Mouse (Mus musculus) heart, embryonic 16.5 days (tissue): ENCODE results near the gene Otof. TPM values are rescaled to one million over a fixed set of nuclear protein-coding genes. Genes with fewer than 3 reads are reported as not detected.

Experiments used
- ATAC-seq: fragments of 200-750 bp; cut with Nextera tagmentation; replicated peaks from 2 replicates; pipeline ENCODE4 v1.8.0; 2017; ENCODE audit warnings: moderate number of reproducible peaks; ENCODE audit not compliant: insufficient read depth, low FRiP score; ENCODE audit errors: extremely low read depth
- H3K27ac ChIP-seq: fragments of 300-500 bp; sonication (generic); 2 replicates; pipeline ENCODE4 v1.5.1; 2014; ENCODE audit warnings: mild to moderate bottlenecking, low read length, control low read depth, moderate library complexity
- H3K27me3 ChIP-seq: fragments of 300-500 bp; sonication (generic); 2 replicates; pipeline ENCODE4 v1.6.1; 2014; ENCODE audit warnings: low read length, mixed read lengths; ENCODE audit not compliant: control insufficient read depth, insufficient read depth
- H3K36me3 ChIP-seq: fragments of 300-500 bp; sonication (generic); 2 replicates; pipeline ENCODE4 v1.6.1; 2014; ENCODE audit not compliant: control insufficient read depth, insufficient read depth
- H3K4me1 ChIP-seq: fragments of 300-500 bp; sonication (generic); 2 replicates; pipeline ENCODE4 v1.6.1; 2014; ENCODE audit warnings: low read length, mixed read lengths; ENCODE audit not compliant: control insufficient read depth, insufficient read depth
- H3K4me2 ChIP-seq: fragments of 300-500 bp; sonication (generic); 2 replicates; pipeline ENCODE4 v1.6.1; 2014; ENCODE audit warnings: low read depth, mild to moderate bottlenecking, control low read depth, low read length
- H3K4me3 ChIP-seq: fragments of 300-500 bp; sonication (generic); 2 replicates; pipeline ENCODE4 v1.5.1; 2014; ENCODE audit warnings: mild to moderate bottlenecking, control low read depth, low read length
- H3K9ac ChIP-seq: fragments of 300-500 bp; sonication (generic); 2 replicates; pipeline ENCODE4 v1.6.1; 2014; ENCODE audit warnings: low read length, control low read depth
- H3K9me3 ChIP-seq: fragments of 300-500 bp; sonication (generic); replicated peaks from 2 replicates; pipeline ENCODE4 v1.6.1; 2016; ENCODE audit warnings: low read length; ENCODE audit not compliant: control insufficient read depth
- WGBS: fragments of 180-500 bp; shearing (Covaris S2); extraction: QIAGEN DNeasy Blood & Tissue Kit; methylation state at CpG from one replicate; pipeline ENCODE4 v1.1.7; 2014; 5-methylcytosine and 5-hydroxymethylcytosine counted together
- polyA plus RNA-seq: library from polyadenylated mRNA; unstranded; fragments of >200 nt; fragmentation: Nextera tagmentation; extraction: Ambion mirVana; gene quantifications from 2 replicates; pipeline ENCODE4 v1.2.1, GENCODE M21; 2015

Gene Otof
- polyA plus RNA-seq, 1 experiment from 2014 or later, result 0.17 TPM

GRCm38 (mm10) chr5:30369426-30369825, 92.3 kb downstream of the Otof start:
- no peaks in the 10 kb centered on the region for H3K9me3 ChIP-seq
- H3K4me2 ChIP-seq, result no peak overlapping the region
- H3K9ac ChIP-seq, result no peak overlapping the region
- no peak overlapping the region for H3K4me3 ChIP-seq
- ATAC-seq, result no peak
- H3K36me3 ChIP-seq, result no peaks in the 10 kb centered on the region
- 56% methylated on average over 5 of the region's 5 CpGs for WGBS
- no peaks in the 10 kb centered on the region for H3K27me3 ChIP-seq
- H3K27ac ChIP-seq, result no peak overlapping the region
- no peaks in the 10 kb centered on the region for H3K4me1 ChIP-seq

GRCm38 (mm10) chr5:30367405-30367804, 94.3 kb downstream of the Otof start:
- ATAC-seq, result no peak
- no peak overlapping the region for H3K4me3 ChIP-seq
- H3K27me3 ChIP-seq, result no peaks in the 10 kb centered on the region
- H3K4me1 ChIP-seq, result no peaks in the 10 kb centered on the region
- H3K27ac ChIP-seq, result no peak overlapping the region
- H3K36me3 ChIP-seq, result no peaks in the 10 kb centered on the region
- 83% methylated on average over 8 of the region's 8 CpGs for WGBS
- H3K9me3 ChIP-seq, result no peaks in the 10 kb centered on the region
- H3K9ac ChIP-seq, result no peak overlapping the region
- no peak overlapping the region for H3K4me2 ChIP-seq

GRCm38 (mm10) chr5:30358436-30359099, 103.2 kb downstream of the Otof start:
- 80% methylated on average over 10 of the region's 10 CpGs for WGBS
- H3K9ac ChIP-seq, result no peak overlapping the region
- H3K4me2 ChIP-seq, result no peak overlapping the region
- H3K27me3 ChIP-seq, result no peaks in the 10 kb centered on the region
- H3K27ac ChIP-seq, result no peak overlapping the region
- H3K4me3 ChIP-seq, result no peak overlapping the region
- H3K4me1 ChIP-seq, result 0 out of 2 replicates have a peak, but pooled peaks cover 3% of the 10 kb centered on the region
- no peaks in the 10 kb centered on the region for H3K9me3 ChIP-seq
- ATAC-seq, result no peak
- H3K36me3 ChIP-seq, result no peaks in the 10 kb centered on the region

GRCm38 (mm10) chr5:30356647-30357046, 105.1 kb downstream of the Otof start:
- Histone ChIP-seq H3K4me3 (no peak overlapping the region), H3K36me3 (no peaks in the 10 kb centered on the region), H3K9me3 (no peaks in the 10 kb centered on the region), H3K27me3 (no peaks in the 10 kb centered on the region), H3K4me2 (no peak overlapping the region), H3K27ac (no peak overlapping the region), H3K4me1 (0 out of 2 replicates have a peak, but pooled peaks cover 3% of the 10 kb centered on the region), H3K9ac (no peak overlapping the region)
- 76% methylated on average over 7 of the region's 7 CpGs for WGBS
- ATAC-seq, result no peak

- Histone ChIP-seq H3K9me3 (no peaks in the 10 kb centered on the region), H3K4me1 (0 out of 2 replicates have a peak, but pooled peaks cover 3% of the 10 kb centered on the region), H3K27me3 (no peaks in the 10 kb centered on the region), H3K4me2 (no peak overlapping the region), H3K36me3 (no peaks in the 10 kb centered on the region), H3K27ac (no peak overlapping the region), H3K4me3 (no peak overlapping the region), H3K9ac (no peak overlapping the region)
- ATAC-seq, result no peak
- WGBS, result 54% methylated on average over 14 of the region's 14 CpGs
These were observed 106.1 kb downstream of the Otof start for GRCm38 (mm10) chr5:30355559-30356159.

GRCm38 (mm10) chr5:30355114-30355513, 106.6 kb downstream of the Otof start:
- H3K4me2 ChIP-seq, result no peak overlapping the region
- 0 out of 2 replicates have a peak, but pooled peaks cover 3% of the 10 kb centered on the region for H3K4me1 ChIP-seq
- no peaks in the 10 kb centered on the region for H3K27me3 ChIP-seq
- H3K9me3 ChIP-seq, result no peaks in the 10 kb centered on the region
- H3K9ac ChIP-seq, result no peak overlapping the region
- ATAC-seq, result no peak
- 75% methylated on average over 7 of the region's 7 CpGs for WGBS
- no peak overlapping the region for H3K4me3 ChIP-seq
- H3K36me3 ChIP-seq, result no peaks in the 10 kb centered on the region
- no peak overlapping the region for H3K27ac ChIP-seq

- 50% methylated on average over 3 of the region's 3 CpGs for WGBS
- H3K36me3 ChIP-seq, result no peaks in the 10 kb centered on the region
- no peak overlapping the region for H3K4me2 ChIP-seq
- no peak overlapping the region for H3K9ac ChIP-seq
- ATAC-seq, result peak; percentile 53; the same call in 1 of the 2 replicates
- H3K27me3 ChIP-seq, result no peaks in the 10 kb centered on the region
- 0 out of 2 replicates have a peak, but pooled peaks cover 3% of the 10 kb centered on the region for H3K4me1 ChIP-seq
- no peak overlapping the region for H3K27ac ChIP-seq
- no peak overlapping the region for H3K4me3 ChIP-seq
- H3K9me3 ChIP-seq, result no peaks in the 10 kb centered on the region
These were observed 108.1 kb downstream of the Otof start for GRCm38 (mm10) chr5:30353605-30354004.

GRCm38 (mm10) chr5:30343886-30344285, 117.8 kb downstream of the Otof start:
- Histone ChIP-seq H3K27me3 (peaks cover 7% of the 10 kb centered on the region), H3K27ac (no peak overlapping the region), H3K9me3 (no peaks in the 10 kb centered on the region), H3K4me3 (no peak overlapping the region), H3K9ac (no peak overlapping the region), H3K4me2 (no peak overlapping the region), H3K4me1 (peaks cover 9% of the 10 kb centered on the region), H3K36me3 (no peaks in the 10 kb centered on the region)
- WGBS, result 37% methylated on average over 5 of the region's 5 CpGs
- ATAC-seq, result no peak

- H3K4me3 ChIP-seq, result peak overlapping the region; percentile 37
- peaks cover 7% of the 10 kb centered on the region for H3K27me3 ChIP-seq
- 4% methylated on average over 9 of the region's 9 CpGs for WGBS
- H3K4me1 ChIP-seq, result peaks cover 9% of the 10 kb centered on the region
- H3K9ac ChIP-seq, result peak overlapping the region; percentile 41; the same call in 1 of the 2 replicates
- peak overlapping the region; percentile 66 for H3K4me2 ChIP-seq
- no peak; the same call in 1 of the 2 replicates for ATAC-seq
- no peak overlapping the region for H3K27ac ChIP-seq
- H3K36me3 ChIP-seq, result no peaks in the 10 kb centered on the region
- H3K9me3 ChIP-seq, result no peaks in the 10 kb centered on the region
These were observed 118.6 kb downstream of the Otof start for GRCm38 (mm10) chr5:30343107-30343506.
